ENCODE assay signal across 12 mouse cellular contexts in the genomic region with DNA sequence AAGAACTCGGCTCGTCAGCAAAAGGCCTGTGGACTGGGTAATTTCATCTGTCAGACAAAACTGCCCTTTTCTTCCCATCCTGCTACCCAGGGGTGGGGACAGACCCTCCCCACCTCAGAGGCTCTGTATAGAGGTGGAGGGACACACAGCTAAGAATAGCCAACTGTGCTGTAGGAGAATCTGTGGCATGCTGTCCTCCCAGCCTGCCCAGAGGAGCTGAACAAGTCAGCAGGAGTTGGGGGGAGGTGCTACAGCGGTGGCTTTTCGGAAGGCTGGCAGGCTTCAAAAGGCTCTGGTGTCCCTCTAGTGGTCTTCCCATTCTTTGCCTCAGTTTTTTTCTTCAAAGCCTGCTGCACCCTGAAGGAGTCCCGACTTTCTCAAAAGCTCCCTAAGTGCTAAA. TPM values are rescaled to one million over a fixed set of nuclear protein-coding genes. Genes with fewer than 3 reads are reported as not detected.
DNase-seq lines count a peak whose midpoint lies in the region; ATAC-seq and TF ChIP-seq lines count a peak whose summit lies in the region.
"Had no signal": no experiment of that assay in that cellular context is flagged by ENCODE, and none has a peak within 500 bp of the region (broad histone marks: within the 10 kb centered on the region; RNA-seq: fewer than 3 reads in every experiment).

No protein-coding gene starts in this region.

- ATAC-seq in frontal cortex, adult (ENCODE audit: low TSS enrichment) = peak; percentile 41
- no peak for ATAC-seq in lung, postnatal 0 days

- H3K27ac ChIP-seq in lung, postnatal 0 days (ENCODE audit: low read length) = no peak overlapping the region
- peak overlapping the region; percentile 75 for H3K27ac ChIP-seq in heart, embryonic 10.5 days

- H3K4me3 ChIP-seq in lung, postnatal 0 days (ENCODE audit: low read depth, low read length) = no peak overlapping the region
- no peak overlapping the region for H3K4me3 ChIP-seq in heart, embryonic 10.5 days

- WGBS in lung, postnatal 0 days = 45% methylated on average over 5 of the region's 5 CpGs
- WGBS in heart, embryonic 10.5 days = 26% methylated on average over 5 of the region's 5 CpGs

- H3K36me3 ChIP-seq in lung, postnatal 0 days (ENCODE audit: insufficient read depth, low read length) = peaks cover 41% of the 10 kb centered on the region
- H3K36me3 ChIP-seq in heart, embryonic 10.5 days = peaks cover 75% of the 10 kb centered on the region

- no peak overlapping the region for H3K9ac ChIP-seq in lung, postnatal 0 days (replicated peaks; ENCODE audit: low read depth)

- H3K9me3 ChIP-seq in lung, postnatal 0 days (ENCODE audit: low read length) = no peaks in the 10 kb centered on the region
- H3K9me3 ChIP-seq in heart, embryonic 10.5 days = no peaks in the 10 kb centered on the region

- no peak overlapping the region for H3K4me2 ChIP-seq in lung, postnatal 0 days (replicated peaks; ENCODE audit: low read depth, low read length)

- 0 out of 2 replicates have a peak, but pooled peaks cover 4% of the 10 kb centered on the region for H3K4me1 ChIP-seq in lung, postnatal 0 days (ENCODE audit: insufficient read depth, low read depth, low read length)
- H3K4me1 ChIP-seq in heart, embryonic 10.5 days = peaks cover 54% of the 10 kb centered on the region

- TF ChIP-seq CTCF in lung, postnatal 0 days (IDR thresholded peaks at IDR 0.05) = peak; percentile 46

- no peak for TF ChIP-seq EP300 in lung, postnatal 0 days (IDR thresholded peaks at IDR 0.05)

- no peaks in the 10 kb centered on the region for H3K27me3 ChIP-seq in lung, postnatal 0 days (replicated peaks; ENCODE audit: insufficient read depth, low read length)
- no peaks in the 10 kb centered on the region for H3K27me3 ChIP-seq in heart, embryonic 10.5 days (ENCODE audit: insufficient read depth, poor library complexity, severe bottlenecking)

- DNase-seq in frontal cortex, postnatal 10 days (ENCODE audit: low spot score in 2 of 2) = no peak
- no peak for DNase-seq in lung, postnatal 0 days (ENCODE audit: low spot score)
- no peak for DNase-seq in lung, postnatal 4 days
- peak; percentile 91 for DNase-seq in heart, embryonic 10.5 days (ENCODE audit: low spot score)
- peak; percentile 60 for DNase-seq in retina, embryonic 14.5 days (ENCODE audit: low spot score)
- DNase-seq in layer of hippocampus, postnatal 10 days (ENCODE audit: low spot score in 2 of 2) = no peak
- DNase-seq in frontal cortex, postnatal 25 days (ENCODE audit: low spot score in 2 of 2) = no peak
- DNase-seq: adrenal gland, postnatal 25 days; thymus, postnatal 25 days had no signal

RNA-seq across cellular contexts. Expression of a gene that starts 13.2 kb away (rescaled TPM):
- polyA plus RNA-seq in lung, postnatal 0 days (2015; fragmentation: Nextera tagmentation; extraction: Ambion mirVana) = 2.1 and 3.4 TPM in 2 replicates
- polyA plus RNA-seq in heart, embryonic 10.5 days (2016; fragmentation: Nextera tagmentation; extraction: Ambion mirVana) = 6.7 and 8.7 TPM in 2 replicates
- 10 to 100 TPM; 11.8 to 14.1 TPM for total RNA-seq in layer of hippocampus, postnatal 10 days (2021)
- total RNA-seq: hematopoietic stem cell, adult 5-6 weeks; megakaryocyte, adult 5-6 weeks had no signal

RNA-seq across cellular contexts. Expression of a gene that starts 13.4 kb away (rescaled TPM):
- polyA plus RNA-seq in lung, postnatal 0 days (2015; fragmentation: Nextera tagmentation; extraction: Ambion mirVana) = 165 and 177 TPM in 2 replicates
- 217 and 256 TPM in 2 replicates for polyA plus RNA-seq in heart, embryonic 10.5 days (2016; fragmentation: Nextera tagmentation; extraction: Ambion mirVana)
- 100 to 1,000 TPM; 137 to 147 TPM for total RNA-seq in layer of hippocampus, postnatal 10 days (2021)

RNA-seq across cellular contexts. Expression of a gene that starts 13.8 kb away (rescaled TPM):
- 1.9 and 2.3 TPM in 2 replicates for polyA plus RNA-seq in lung, postnatal 0 days (2015; fragmentation: Nextera tagmentation; extraction: Ambion mirVana)
- 2.7 and 2.9 TPM in 2 replicates for polyA plus RNA-seq in heart, embryonic 10.5 days (2016; fragmentation: Nextera tagmentation; extraction: Ambion mirVana)
- total RNA-seq in layer of hippocampus, postnatal 10 days (2021) = under 1 TPM; 0.49 to 0.62 TPM

RNA-seq across cellular contexts. Expression of a gene that starts 28.3 kb away (rescaled TPM):
- polyA plus RNA-seq in lung, postnatal 0 days (2015; fragmentation: Nextera tagmentation; extraction: Ambion mirVana) = 0.17 and 0.36 TPM in 2 replicates
- 0.48 and 0.63 TPM in 2 replicates for polyA plus RNA-seq in heart, embryonic 10.5 days (2016; fragmentation: Nextera tagmentation; extraction: Ambion mirVana)
- 1 to 10 TPM; 2.5 to 2.8 TPM for total RNA-seq in layer of hippocampus, postnatal 10 days (2021)
- total RNA-seq: adrenal gland, postnatal 25 days; hematopoietic stem cell, adult 5-6 weeks; megakaryocyte, adult 5-6 weeks had no signal

Comparison
In these comparisons a context has a peak if more than half of its experiments do, and no peak if none do; other contexts are left out.
1. DNase-seq: peak in heart, embryonic 10.5 days (single experiment) and retina, embryonic 14.5 days (single experiment); none in frontal cortex, postnatal 10 days (0 of 2), lung, postnatal 0 days (single experiment), lung, postnatal 4 days (0 of 2), layer of hippocampus, postnatal 10 days (0 of 2) and frontal cortex, postnatal 25 days (0 of 2).